Mouse (Mus musculus) layer of hippocampus, adult 2 months (tissue): ENCODE measurements around the gene Hps3. TPM values are rescaled to one million over a fixed set of nuclear protein-coding genes. Genes with fewer than 3 reads are reported as not detected.
"Not testable (repeated sequence)": the region's sequence is repeated elsewhere in the genome, so short reads cannot be mapped to it uniquely, and the experiment has no call there.

Experiments used
- DNase-seq, 2 experiments: peaks; one replicate each; pipeline ENCODE4 v3.0.0; 2022; ENCODE audit warnings: low spot score in 2 of 2
- H3K27ac ChIP-seq: fragments of 200-600 bp; 2 replicates; pipeline ENCODE4 v1.8.1; 2022
- H3K4me3 ChIP-seq: fragments of 200-600 bp; 2 replicates; pipeline ENCODE4 v1.8.1; 2022; ENCODE audit warnings: mild to moderate bottlenecking
- CTCF ChIP-seq: fragments of 200-600 bp; conservative IDR thresholded peaks from 2 replicates; pipeline ENCODE4 v1.8.1; 2022; ENCODE audit warnings: antibody characterized with exemption, mild to moderate bottlenecking, moderate library complexity
- total RNA-seq, 2 experiments: library from RNA; stranded (reverse); gene quantifications; 2 replicates each; pipeline ENCODE4 v1.2.3; 2021

Gene Hps3
- total RNA-seq, 2 experiments from 2014 or later: 19.0 to 22.3 TPM

- Histone ChIP-seq H3K4me3 (no peak overlapping the region), H3K27ac (peak overlapping the region; percentile 25; the same call in 1 of the 2 replicates)
- DNase-seq: no peak
- TF ChIP-seq CTCF: no peak
Observed at GRCm38 (mm10) chr3:20027788-20028187, 7.3 kb downstream of the Hps3 start.

GRCm38 (mm10) chr3:20026996-20027689 lies 8.0 kb downstream of the Hps3 start:
- Histone ChIP-seq H3K27ac (no peak overlapping the region), H3K4me3 (no peak overlapping the region)
- DNase-seq: no peak
- TF ChIP-seq CTCF: no peak

GRCm38 (mm10) chr3:20026481-20026880 lies 8.6 kb downstream of the Hps3 start:
- no peak overlapping the region for H3K4me3 ChIP-seq
- no peak for DNase-seq
- H3K27ac ChIP-seq: no peak overlapping the region
- no peak for TF ChIP-seq CTCF

- no peak overlapping the region for H3K4me3 ChIP-seq
- TF ChIP-seq CTCF: no peak
- no peak overlapping the region for H3K27ac ChIP-seq
- no peak for DNase-seq
Observed at GRCm38 (mm10) chr3:20023832-20024231, 11.3 kb downstream of the Hps3 start.

GRCm38 (mm10) chr3:20018076-20018475 lies 17.0 kb downstream of the Hps3 start:
- no peak for DNase-seq
- H3K4me3 ChIP-seq: no peak overlapping the region
- no peak overlapping the region for H3K27ac ChIP-seq
- no peak for TF ChIP-seq CTCF

GRCm38 (mm10) chr3:20014454-20014853 lies 20.7 kb downstream of the Hps3 start:
- Histone ChIP-seq H3K4me3 (no peak overlapping the region), H3K27ac (no peak overlapping the region)
- TF ChIP-seq CTCF: no peak
- DNase-seq: no peak

- DNase-seq, H3K4me3 ChIP-seq: not testable (repeated sequence)
Observed at GRCm38 (mm10) chr3:20010905-20011304, 24.2 kb downstream of the Hps3 start.

GRCm38 (mm10) chr3:20010464-20010863 lies 24.7 kb downstream of the Hps3 start:
- no peak for TF ChIP-seq CTCF
- no peak overlapping the region for H3K27ac ChIP-seq

More at GRCm38 (mm10) chr3:20010905-20011304, 24.2 kb downstream of the Hps3 start:
- not testable (repeated sequence) for H3K27ac ChIP-seq

GRCm38 (mm10) chr3:20007759-20008158 lies 27.4 kb downstream of the Hps3 start:
- H3K4me3 ChIP-seq: no peak overlapping the region
- H3K27ac ChIP-seq: no peak overlapping the region
- no peak for DNase-seq
- no peak for TF ChIP-seq CTCF

More at GRCm38 (mm10) chr3:20010464-20010863, 24.7 kb downstream of the Hps3 start:
- no peak for DNase-seq
- H3K4me3 ChIP-seq: no peak overlapping the region

- Histone ChIP-seq H3K27ac (no peak overlapping the region), H3K4me3 (no peak overlapping the region)
- no peak for TF ChIP-seq CTCF
- no peak for DNase-seq
Observed at GRCm38 (mm10) chr3:20007275-20007674, 27.8 kb downstream of the Hps3 start.

- Histone ChIP-seq H3K27ac (no peak overlapping the region), H3K4me3 (no peak overlapping the region)
- no peak for DNase-seq
- no peak for TF ChIP-seq CTCF
Observed at GRCm38 (mm10) chr3:20005611-20006010, 29.5 kb downstream of the Hps3 start.

- no peak for TF ChIP-seq CTCF
- H3K4me3 ChIP-seq: no peak overlapping the region
- no peak for DNase-seq
- no peak overlapping the region for H3K27ac ChIP-seq
Observed at GRCm38 (mm10) chr3:20004422-20004821, 30.7 kb downstream of the Hps3 start.

GRCm38 (mm10) chr3:20002786-20003185 lies 32.3 kb downstream of the Hps3 start:
- no peak for DNase-seq
- H3K4me3 ChIP-seq: no peak overlapping the region
- no peak overlapping the region for H3K27ac ChIP-seq
- peak; percentile 77 for TF ChIP-seq CTCF

- no peak for DNase-seq
- no peak for TF ChIP-seq CTCF
- H3K4me3 ChIP-seq: no peak overlapping the region
- H3K27ac ChIP-seq: no peak overlapping the region
Observed at GRCm38 (mm10) chr3:20000806-20001205, 34.3 kb downstream of the Hps3 start.
